Mouse (Mus musculus) E14TG2a.4 (cell line): ENCODE data around the gene Kctd11.

Source experiments
- H3K27me3 ChIP-seq: 2 replicates; pipeline ENCODE4 v1.6.1; 2014; ENCODE audit warnings: low read length, control low read depth; ENCODE audit not compliant: insufficient read depth
- H3K36me3 ChIP-seq: 2 replicates; pipeline ENCODE4 v1.6.1; 2014; ENCODE audit warnings: low read length, control low read depth; ENCODE audit not compliant: insufficient read depth
- H3K4me1 ChIP-seq: replicated peaks from 2 replicates; pipeline ENCODE4 v1.6.1; 2014; ENCODE audit warnings: low read depth, low read length, control low read depth
- H3K4me3 ChIP-seq: replicated peaks from 2 replicates; pipeline ENCODE4 v1.5.1; 2014; ENCODE audit warnings: mild to moderate bottlenecking, low read length
- H3K9me3 ChIP-seq: 2 replicates; pipeline ENCODE4 v1.6.1; 2014; ENCODE audit warnings: low read length, control low read depth
- CTCF ChIP-seq: conservative IDR thresholded peaks from 2 replicates; pipeline ENCODE4 v1.5.1; 2014; ENCODE audit warnings: low read length
- NANOG ChIP-seq: IDR thresholded peaks from 2 replicates; pipeline ENCODE4 v1.6.1; 2014; ENCODE audit warnings: borderline replicate concordance, low read length, mixed read lengths
- POU5F1 ChIP-seq: IDR thresholded peaks from 2 replicates; pipeline ENCODE4 v1.6.1; 2014; ENCODE audit warnings: low read length, borderline replicate concordance

The Kctd11 gene

DNA sequence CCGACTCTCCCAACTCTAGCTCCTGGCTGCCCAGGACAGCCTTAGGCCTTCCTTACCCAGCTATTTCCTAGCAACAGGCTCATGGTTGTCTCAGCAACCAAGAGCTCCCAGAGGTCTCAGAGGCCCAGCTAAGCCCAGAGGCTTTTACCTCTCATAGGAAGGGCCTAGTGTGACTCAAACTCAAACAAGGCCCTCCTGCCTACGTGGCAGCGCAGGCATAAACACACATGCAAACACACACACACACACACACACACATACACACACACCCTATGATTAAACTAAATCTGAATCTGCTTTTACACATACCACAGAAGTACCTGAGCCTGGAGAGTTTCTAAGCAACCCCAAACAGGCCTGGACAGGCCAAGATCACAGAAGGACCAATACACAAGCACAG, 2.8 kb downstream of the Kctd11 start:
- Histone ChIP-seq H3K4me3 (peak overlapping the region; percentile 67), H3K36me3 (no peaks in the 10 kb centered on the region), H3K27me3 (peaks cover 40% of the 10 kb centered on the region), H3K9me3 (no peaks in the 10 kb centered on the region), H3K4me1 (peaks cover 80% of the 10 kb centered on the region)
- no peak for TF ChIP-seq POU5F1

DNA sequence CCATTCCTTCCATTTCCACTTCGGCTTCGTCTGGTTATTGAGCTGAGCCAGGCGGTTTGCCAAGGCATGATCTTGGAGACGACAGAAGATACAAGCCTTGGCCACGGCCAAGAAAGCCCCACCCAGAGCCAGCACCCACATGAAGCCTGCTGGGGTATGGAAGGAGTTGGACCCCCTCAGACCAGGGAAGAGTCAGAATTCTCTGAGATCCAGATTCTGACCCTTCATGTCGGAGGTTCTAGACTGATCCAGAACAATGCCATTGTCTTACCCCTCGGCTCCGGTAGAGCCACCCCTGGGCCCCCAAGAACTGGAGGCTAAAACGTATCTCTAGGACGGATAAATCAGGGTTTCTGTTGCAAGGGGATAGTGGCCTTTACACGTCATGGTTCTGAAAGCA, 3.3 kb downstream of the Kctd11 start, which contains the start of gene Tmem95:
Gene Tmem95, minus strand, starts transcription at position 141 of the 400 bp plus-strand sequence.
- H3K27me3 ChIP-seq, result peaks cover 40% of the 10 kb centered on the region
- peaks cover 80% of the 10 kb centered on the region for H3K4me1 ChIP-seq
- peak within 1 kb of the TSS; percentile 67 for H3K4me3 ChIP-seq
- H3K36me3 ChIP-seq, result no peaks in the 10 kb centered on the region
- no peak for TF ChIP-seq NANOG
- no peak for TF ChIP-seq POU5F1
- H3K9me3 ChIP-seq, result no peaks in the 10 kb centered on the region

DNA sequence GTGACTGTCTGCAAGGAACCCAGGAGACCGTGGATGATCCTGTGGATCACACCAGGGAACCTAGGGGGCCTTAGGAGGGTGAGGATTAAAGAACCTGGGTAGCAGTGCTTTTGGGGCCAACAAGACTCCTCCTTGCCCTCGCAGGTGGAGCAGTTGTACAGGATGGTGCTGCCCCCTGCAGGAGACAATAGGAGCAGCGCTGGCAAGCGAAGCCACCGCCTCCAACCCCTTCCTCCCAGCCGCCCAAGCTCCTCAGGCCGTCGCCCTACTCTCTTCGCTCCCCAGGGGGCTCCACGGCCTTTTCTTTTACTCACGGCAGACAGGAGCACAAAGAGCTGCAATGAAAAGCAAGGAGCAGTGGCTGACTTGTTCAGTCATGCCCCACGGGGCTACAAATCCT, 4.3 kb downstream of the Kctd11 start:
- Histone ChIP-seq H3K27me3 (peaks cover 33% of the 10 kb centered on the region), H3K9me3 (no peaks in the 10 kb centered on the region), H3K4me3 (peak overlapping the region; percentile 67), H3K36me3 (no peaks in the 10 kb centered on the region), H3K4me1 (peaks cover 74% of the 10 kb centered on the region)
- TF ChIP-seq NANOG, result no peak
- TF ChIP-seq CTCF, result peak; percentile 76

- H3K9me3 ChIP-seq, result no peaks in the 10 kb centered on the region
- H3K36me3 ChIP-seq, result no peaks in the 10 kb centered on the region
- 0 out of 2 replicates have a peak overlapping the region, but pooled peaks have one; percentile 67 for H3K4me3 ChIP-seq
- no peak for TF ChIP-seq POU5F1
- TF ChIP-seq NANOG, result no peak
- no peak for TF ChIP-seq CTCF
- peaks cover 26% of the 10 kb centered on the region for H3K27me3 ChIP-seq
- peaks cover 67% of the 10 kb centered on the region for H3K4me1 ChIP-seq
Observed at GRCm38 (mm10) chr11:69876186-69876585, 5.0 kb downstream of the Kctd11 start.

GRCm38 (mm10) chr11:69872451-69872850, 8.8 kb downstream of the Kctd11 start:
- peaks cover 36% of the 10 kb centered on the region for H3K4me1 ChIP-seq
- no peaks in the 10 kb centered on the region; the same call in 1 of the 2 replicates for H3K27me3 ChIP-seq
- H3K4me3 ChIP-seq, result no peak overlapping the region
- no peaks in the 10 kb centered on the region for H3K36me3 ChIP-seq
- H3K9me3 ChIP-seq, result no peaks in the 10 kb centered on the region
- TF ChIP-seq CTCF (no peak), POU5F1 (no peak)

DNA sequence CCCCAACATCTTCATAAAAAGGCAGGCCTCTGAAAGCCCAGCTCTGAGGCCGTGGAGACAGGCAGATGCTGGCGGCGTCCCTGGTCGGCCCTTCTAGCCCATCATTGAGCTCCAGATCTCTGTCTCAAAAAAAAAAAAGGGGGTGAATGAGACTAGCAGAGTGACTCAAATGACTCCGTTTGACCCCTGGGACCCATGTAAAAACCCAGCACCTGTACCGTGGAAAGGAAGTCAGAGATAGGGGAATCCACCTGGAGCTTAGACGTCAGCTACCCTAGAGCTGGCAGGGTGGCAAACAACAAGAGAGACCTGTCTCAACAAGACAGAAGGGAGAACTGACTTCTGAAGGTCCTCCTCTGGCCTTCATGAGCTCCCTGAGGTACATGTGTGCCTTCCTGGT, 9.4 kb downstream of the Kctd11 start:
- no peaks in the 10 kb centered on the region for H3K9me3 ChIP-seq
- no peak overlapping the region for H3K4me3 ChIP-seq
- TF ChIP-seq NANOG, result no peak
- no peak for TF ChIP-seq POU5F1
- no peak for TF ChIP-seq CTCF
- peaks cover 2% of the 10 kb centered on the region; the same call in 1 of the 2 replicates for H3K27me3 ChIP-seq
- H3K4me1 ChIP-seq, result peaks cover 38% of the 10 kb centered on the region
- no peaks in the 10 kb centered on the region for H3K36me3 ChIP-seq

DNA sequence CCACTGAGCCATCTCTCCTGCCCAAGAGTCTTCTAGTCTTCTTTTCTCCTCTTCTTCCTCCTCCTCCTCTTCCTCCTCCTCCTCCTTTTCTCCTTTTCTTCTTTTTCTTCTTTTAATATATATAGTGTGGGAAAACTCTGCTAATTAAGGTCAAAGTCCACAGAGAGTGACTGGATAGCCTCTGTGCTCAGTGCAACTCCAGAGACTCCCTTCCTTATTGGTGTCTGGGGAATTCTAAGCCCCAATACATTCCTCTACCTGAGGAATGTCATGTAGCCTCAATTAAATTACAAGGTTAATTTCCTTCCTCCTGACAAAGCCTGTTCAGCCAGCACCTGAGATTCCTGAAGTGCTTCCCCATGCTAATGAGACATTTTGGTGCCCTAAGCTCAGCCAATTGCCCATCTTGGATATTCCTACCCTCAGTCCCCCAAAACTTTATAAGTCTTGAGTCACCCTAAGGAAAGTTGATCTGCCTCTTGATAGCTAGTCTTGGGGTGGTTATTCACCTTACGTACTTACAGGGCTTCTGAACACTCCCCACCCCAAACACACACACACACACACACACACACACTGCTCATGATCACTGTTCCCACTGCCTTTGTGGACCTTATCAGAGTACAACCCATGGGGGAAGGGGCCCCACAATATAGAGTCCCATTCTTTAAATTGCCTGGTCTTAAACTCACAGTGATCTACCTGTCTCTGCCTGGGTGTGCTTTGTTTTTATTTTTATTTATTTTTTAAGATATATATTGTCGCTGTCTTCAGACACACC, 10.7 kb downstream of the Kctd11 start:
- Histone ChIP-seq H3K36me3 (no peaks in the 10 kb centered on the region), H3K4me1 (peaks cover 36% of the 10 kb centered on the region), H3K27me3 (peaks cover 2% of the 10 kb centered on the region; the same call in 1 of the 2 replicates), H3K4me3 (no peak overlapping the region), H3K9me3 (no peaks in the 10 kb centered on the region)
- TF ChIP-seq NANOG (no peak), CTCF (no peak), POU5F1 (no peak)

GRCm38 (mm10) chr11:69867335-69867734, 13.9 kb downstream of the Kctd11 start:
- no peak overlapping the region for H3K4me3 ChIP-seq
- peaks cover 46% of the 10 kb centered on the region for H3K4me1 ChIP-seq
- no peaks in the 10 kb centered on the region for H3K9me3 ChIP-seq
- TF ChIP-seq CTCF, result no peak
- H3K27me3 ChIP-seq, result peaks cover 2% of the 10 kb centered on the region; the same call in 1 of the 2 replicates
- H3K36me3 ChIP-seq, result no peaks in the 10 kb centered on the region

- peaks cover 46% of the 10 kb centered on the region for H3K4me1 ChIP-seq
- TF ChIP-seq CTCF, result no peak
- TF ChIP-seq NANOG, result no peak
- no peak for TF ChIP-seq POU5F1
- no peaks in the 10 kb centered on the region for H3K9me3 ChIP-seq
- H3K27me3 ChIP-seq, result peaks cover 2% of the 10 kb centered on the region; the same call in 1 of the 2 replicates
- no peaks in the 10 kb centered on the region for H3K36me3 ChIP-seq
- no peak overlapping the region for H3K4me3 ChIP-seq
Observed at GRCm38 (mm10) chr11:69865561-69865960, 15.6 kb downstream of the Kctd11 start.
